Mouse (Mus musculus) cerebellum, adult 9-10 months (tissue): ENCODE measurements around the gene Fbxo11.

Experiments used
- DNase-seq: peaks from one replicate; pipeline ENCODE4 v3.0.0; 2022

The Fbxo11 gene

DNA sequence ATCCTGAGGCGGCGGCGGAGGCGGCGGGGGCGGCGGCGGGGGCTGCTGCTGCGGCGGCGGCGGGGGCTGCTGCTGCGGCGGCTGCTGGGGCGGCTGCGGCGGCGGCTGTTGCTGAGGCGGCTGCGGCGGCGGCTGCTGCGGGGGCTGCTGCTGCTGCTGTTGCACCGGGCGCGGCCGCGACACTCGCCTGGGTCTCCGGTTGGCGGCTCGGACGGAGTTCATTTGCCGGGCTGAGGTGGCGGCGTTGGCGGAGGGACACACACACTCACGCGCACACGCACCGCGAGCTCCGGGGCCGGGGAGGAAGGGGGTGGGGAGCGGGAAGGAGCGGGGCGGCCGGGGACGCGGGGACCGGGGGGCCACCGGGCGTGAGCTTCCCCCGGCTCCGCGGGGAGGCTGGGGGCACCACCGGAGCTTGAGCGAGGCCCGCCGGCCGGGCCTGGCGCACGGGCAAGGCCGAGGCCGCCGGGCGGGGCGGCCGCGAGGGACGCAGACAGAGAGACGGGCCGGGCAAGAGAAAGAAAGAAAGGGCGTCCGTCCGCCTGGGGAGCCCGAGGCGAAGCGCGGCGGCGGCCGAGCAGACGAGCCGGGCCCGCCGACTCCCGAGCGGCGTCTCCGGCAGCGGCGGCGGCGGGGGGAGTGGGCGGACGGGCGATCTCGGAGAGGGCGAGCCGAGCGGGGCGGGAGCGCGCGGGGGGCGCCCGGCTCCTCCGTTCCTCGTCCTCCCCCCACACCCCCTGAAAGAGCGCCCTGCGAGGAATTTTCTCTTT lies at the start of gene Fbxo11:
Fbxo11 (minus strand) TSS at position 261 of the 770 bp plus-strand sequence.
- peak; percentile 59 for DNase-seq

DNA sequence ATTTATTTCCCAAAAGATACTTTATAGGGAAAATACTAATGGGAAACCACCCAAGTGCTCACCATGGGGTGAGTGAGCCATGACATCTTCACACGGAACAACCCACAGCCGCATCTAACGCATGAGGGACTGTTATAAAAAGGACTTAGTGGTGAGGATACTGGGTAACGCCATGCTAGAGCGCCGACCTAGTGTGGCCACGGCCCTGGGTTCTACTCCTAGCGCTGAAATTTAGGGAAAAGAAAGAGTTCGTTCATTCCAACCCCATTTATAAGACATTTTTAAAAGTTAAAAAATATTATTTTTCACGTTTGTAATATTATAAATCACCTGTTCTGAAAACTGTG lies 48.8 kb upstream of the Fbxo11 start:
- DNase-seq, result no peak

DNA sequence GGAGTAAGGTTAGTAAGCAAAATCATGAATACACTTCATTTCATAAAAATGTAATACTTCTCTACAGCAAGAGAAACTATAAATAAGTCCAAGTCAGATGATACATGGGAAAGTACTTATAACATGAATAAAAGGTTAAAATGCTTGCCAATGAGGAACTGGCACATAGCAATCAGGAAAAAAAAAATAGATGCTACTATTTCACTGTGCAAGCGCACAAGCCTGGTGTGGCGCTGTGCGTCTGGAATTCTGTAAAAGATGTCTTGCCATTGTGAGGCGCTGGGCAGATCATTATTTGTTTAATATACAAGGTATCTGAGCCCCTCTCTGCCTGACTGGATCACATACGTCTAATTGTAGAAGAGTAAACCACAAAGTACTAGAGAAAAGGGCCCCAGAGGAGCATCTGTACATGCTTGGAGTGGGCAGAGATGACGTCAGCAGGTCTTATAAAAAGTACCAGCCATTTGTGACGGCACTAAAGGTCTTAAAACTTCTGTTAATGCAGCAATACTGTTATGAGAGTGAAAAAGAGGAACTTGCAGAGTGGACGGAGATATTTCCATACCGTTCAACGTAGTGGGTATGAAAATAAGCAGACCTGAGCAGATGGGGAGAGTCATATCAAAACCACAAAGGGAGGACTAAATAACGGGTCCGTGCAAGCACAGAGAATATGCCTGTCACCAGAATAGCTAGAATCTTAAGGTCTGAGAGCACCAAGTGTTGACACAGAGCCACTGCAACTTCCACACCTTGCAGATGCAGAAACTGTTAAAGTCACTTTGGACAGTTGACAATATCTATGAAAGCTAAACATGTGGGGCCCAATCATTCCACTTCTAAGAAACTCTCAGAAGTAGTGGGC lies 48.2 kb upstream of the Fbxo11 start:
- no peak for DNase-seq

DNA sequence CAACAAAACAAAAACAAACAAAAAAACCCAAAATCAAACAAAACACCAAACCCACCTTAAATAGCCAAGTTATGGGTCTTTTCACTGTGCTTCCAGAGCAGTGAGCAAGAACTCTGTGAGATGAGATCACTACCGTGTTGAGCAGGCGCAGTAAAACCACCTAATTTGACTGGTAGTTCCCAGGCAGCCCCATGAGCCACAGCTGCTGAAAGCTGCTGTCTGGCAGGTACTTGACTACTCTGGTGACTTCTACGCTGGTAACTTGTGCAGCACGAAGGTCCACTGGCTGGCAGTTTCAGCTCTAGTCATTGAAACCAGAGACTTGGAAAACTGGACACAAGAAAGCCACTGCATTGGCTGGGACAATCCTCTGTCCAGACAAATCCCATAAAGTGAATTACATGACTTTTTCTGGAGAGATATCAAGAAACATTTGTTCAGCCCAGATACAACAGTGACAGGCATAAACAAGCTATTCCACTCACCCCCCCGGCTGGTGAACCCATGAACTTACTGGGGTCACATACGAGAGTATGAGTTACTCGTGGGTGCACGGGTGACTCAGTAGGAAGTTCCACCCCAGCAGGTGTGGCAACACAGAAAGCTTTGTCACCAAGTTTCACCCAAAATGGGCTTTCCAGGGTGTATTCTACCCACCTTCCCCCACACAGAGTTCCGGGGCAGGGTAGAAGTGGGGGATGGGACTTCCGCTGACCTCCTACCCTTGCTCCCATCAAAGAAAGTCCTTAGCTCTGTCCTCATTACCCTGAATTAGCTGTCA lies 47.0 kb upstream of the Fbxo11 start:
- DNase-seq, result no peak

DNA sequence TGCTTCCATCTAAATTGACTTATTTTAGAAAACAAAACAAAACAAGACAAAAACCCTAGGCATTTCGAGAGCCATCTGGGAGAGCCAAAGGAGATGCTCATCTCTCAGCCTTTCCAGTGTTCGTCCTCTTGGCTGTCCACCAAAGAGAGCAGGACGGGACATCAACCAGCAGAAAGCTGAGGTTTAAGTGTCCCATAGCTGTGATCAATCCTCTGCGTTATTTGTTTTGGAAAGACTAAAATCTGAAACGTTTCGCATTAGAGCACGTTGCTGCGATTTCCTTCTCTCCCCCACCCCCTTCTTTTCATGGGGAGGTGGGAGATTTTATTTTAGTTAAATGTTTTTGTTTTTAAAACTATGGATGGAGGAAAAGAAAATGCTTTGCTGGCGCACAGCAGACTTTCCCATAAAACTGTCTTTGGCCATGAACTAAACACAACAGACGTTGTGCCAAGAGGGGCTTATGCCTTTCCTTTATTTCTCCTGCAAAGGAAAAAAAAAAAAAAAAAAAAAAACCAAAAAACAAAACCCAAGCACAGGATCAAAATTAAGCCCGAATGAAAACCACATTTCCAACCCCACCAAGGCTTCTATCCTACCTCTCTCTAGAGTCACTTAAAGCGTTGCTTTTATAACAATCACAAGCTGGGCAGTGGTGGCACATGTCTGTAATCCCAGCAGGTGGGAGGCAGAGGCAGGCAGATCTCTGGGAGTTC lies 46.1 kb upstream of the Fbxo11 start:
- DNase-seq, result no peak

DNA sequence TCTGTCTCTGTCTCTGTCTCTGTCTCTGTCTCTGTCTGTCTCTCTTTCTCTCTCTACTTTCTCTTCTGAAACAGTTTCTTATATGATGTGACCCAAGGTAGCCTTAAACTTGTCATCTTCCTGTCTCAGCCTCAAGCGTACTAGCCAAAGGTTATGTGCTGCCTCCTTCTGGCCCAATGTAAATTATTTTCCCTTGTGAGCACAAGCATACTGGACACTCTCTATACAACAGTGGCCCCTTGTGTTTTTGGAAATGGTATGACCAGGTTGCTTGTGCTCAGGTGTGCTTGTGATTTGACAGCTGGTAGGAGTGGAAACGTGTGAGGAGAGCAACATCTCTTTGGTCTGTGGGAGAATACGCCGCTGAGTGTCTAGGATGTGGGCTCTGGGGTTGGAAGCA lies 42.6 kb upstream of the Fbxo11 start:
- no peak for DNase-seq

DNA sequence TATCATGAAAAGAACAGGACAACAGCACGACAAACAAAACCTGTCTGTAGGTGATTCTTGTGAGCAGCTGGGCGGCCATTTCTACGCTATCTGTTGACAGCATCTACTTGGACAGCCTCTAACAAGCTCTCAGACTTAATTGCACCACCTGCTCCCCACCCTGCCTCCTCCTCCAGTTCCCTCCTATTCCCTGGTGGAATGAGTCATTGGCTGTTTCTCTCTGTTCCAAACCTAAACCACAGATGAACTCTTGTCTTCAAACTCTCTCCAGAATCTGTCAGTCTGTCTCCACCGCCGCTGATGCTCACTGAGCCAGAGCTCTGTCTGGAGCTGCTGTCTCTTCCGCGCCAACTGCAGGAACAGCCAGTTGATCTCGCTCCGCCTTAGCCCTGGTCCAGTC lies 41.3 kb upstream of the Fbxo11 start:
- DNase-seq, result no peak

DNA sequence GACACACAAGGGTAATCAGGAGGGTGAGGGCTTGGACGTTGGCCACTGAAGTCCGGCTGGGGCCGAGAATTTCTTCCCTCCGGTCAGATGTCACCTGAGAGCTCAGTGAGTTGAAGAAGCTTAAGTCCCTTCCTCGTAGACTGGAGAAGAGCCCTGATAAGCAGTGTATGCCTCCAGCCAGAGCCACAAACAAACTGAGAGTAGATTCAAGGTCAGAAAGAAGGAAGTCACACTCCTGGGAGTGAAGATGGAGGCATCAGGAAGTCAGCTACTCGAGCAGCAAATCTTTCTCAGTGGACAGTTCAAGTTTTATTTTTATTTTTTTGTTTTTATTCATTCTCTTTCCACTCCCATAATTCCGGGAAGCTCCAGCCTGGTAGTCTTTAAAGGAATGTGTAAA lies 37.5 kb upstream of the Fbxo11 start:
- DNase-seq, result no peak

DNA sequence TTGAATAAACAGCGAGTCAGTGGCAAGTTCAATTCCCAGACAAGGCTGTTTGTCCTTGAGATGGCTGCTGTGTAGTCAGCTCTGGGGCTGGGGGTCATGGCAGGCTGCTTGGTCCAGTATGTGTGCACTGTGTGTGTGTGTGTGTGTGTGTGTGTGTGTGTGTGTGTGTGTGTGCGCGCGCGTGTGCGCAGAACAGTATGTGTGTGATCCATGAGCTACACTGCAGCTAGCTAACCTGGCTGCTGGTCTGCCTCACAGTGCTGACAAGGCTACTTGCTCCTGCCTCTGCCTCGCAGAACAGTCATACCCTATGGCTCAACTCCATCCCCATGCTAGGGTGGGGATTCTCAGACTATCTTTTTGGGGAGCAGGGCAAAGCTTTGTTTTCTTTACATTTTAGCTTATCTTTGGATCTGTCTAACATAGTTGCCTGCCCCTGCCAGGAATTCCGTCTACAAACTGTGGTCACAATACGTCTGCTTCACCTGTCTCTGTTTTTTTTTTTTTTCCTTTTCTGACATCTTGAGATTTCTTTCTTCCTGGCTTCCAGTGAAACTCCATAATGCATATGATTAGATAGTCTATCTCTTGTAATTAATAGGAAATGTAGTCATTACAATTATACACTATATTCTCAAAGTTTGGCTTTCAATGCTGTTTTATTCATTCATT lies 33.2 kb upstream of the Fbxo11 start:
- DNase-seq, result no peak

DNA sequence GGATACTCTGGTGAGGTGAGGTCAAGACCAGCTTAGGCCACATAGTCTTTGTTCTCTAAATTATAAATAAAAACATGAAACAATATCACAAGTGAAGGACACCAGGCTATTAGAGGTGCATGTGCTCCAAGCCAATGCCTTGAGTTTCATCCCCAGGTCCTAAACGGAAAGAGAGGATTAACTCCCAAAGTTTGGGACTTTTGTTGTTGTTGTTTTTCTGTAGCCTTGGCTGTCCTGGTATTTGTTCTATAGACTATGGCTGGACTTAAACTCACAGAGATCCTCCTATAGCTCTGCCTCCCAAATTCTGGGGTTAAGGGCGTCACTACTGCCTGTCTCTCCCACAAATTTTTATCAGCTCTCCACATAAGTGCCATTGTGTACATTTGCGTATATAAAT lies 32.5 kb upstream of the Fbxo11 start:
- DNase-seq, result no peak

DNA sequence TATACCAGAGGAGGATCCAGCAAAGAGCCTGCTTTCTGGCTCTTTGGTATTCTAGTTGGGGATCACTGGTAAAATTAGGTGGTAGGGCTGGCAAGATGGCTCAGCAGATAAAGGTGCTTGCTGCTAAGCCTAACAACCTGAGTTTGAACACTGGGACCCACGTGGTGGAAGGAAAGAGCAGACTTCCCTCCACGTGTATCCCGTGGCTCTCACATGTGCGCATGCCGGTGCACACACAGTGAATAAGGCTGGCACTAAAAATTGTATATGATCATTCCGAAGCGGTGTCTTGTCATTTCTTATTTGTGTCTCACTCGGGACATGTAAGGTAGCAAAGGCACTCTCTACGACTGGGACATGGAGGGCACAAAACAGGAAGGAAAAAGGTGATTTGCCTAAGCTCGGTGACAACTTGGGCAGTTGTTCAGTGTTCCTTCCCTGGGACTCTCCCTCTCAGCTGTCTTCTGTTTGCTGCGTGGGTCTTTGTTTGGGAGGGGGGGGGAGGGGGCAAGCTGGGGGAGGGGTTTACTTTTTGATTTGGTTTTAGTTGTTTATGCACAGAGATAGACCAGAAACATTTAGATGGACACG lies 31.8 kb upstream of the Fbxo11 start:
- no peak for DNase-seq

DNA sequence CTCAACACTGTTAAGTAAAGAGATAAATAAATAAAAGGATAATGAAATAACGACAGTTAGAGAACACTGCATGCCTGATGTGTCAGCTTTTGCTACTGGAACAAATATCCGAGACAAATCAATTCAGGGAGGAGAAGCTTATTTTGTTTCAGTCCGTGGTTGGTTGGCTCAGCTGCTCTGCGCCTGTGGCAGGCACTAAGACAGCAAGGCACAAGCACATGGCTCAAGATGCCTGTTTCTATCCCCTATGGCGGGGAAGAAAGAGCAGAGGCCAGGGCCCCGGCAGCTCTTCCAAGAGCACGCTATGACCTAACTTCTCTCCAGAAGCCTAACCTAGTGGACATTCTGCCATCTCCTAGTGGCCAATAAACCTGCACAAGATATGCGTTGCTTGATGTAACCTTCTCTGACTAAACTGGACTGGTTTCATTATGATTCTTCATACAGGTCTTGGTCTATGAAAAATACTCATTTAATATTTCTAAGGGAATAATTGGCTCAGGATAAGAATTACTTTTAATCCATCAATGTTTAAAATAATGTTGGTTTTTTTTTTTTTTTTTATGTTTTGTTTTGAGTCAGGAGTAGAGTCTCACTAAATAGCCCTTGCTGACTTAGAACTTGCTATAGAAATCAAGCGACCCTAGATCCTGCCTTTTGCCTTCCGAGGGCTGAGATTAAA lies 30.6 kb upstream of the Fbxo11 start:
- no peak for DNase-seq

DNA sequence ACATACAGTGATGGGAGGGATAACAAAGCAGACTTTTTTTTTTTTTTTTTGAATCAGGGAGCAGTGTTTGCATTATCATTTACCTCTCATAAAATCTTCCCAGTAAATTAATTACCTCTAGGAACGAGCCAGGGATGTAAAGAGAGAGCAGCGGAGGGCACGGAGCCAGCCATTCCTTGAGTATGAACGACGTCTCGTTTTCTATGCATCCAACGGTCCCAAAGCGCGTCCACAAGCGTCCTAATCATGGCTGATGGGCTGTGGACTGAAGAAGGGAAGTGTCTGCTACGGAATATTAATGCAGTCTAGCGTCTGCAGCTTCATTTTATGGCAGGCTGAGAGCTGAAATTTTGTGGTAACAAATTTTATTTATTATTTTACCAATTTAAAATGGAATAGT lies 29.2 kb upstream of the Fbxo11 start:
- DNase-seq, result no peak

DNA sequence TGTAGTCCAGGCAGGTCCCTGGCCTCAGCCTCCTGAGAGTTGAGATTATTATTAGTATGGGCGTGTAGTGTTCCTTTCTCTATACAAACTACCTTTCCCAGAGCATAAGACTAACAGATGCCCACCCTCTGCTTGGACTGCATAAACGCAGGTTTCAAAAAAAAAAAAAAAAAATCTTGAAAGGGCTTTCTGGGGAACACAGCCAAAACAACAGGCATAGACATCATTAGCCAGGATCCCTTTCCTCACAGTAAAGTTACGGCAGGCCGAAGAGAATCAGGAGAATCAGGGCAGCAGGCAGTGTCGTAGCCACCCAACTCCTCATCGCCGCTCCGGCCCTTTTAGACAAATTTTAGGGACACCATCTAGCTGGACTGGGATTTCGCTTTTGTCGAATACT lies 28.7 kb upstream of the Fbxo11 start:
- no peak for DNase-seq

DNA sequence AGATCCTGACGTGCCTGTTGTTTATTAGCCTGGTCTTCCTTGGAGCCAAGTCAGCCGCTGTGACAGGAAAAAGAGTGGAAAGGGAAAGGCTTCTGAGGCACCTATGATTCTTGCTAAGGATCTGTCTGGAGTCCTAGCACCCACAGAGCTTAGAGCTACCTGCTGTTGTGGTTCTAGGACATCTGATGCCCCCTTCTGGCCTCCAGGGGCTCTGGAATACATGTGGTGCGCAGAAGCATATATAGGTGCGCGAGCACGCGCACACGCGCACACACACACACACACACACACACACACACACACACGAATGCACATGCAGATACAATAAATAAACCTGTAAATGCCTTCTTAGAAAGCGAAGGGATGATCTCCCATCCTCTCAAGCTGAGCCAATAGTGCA lies 20.9 kb upstream of the Fbxo11 start:
- no peak for DNase-seq

DNA sequence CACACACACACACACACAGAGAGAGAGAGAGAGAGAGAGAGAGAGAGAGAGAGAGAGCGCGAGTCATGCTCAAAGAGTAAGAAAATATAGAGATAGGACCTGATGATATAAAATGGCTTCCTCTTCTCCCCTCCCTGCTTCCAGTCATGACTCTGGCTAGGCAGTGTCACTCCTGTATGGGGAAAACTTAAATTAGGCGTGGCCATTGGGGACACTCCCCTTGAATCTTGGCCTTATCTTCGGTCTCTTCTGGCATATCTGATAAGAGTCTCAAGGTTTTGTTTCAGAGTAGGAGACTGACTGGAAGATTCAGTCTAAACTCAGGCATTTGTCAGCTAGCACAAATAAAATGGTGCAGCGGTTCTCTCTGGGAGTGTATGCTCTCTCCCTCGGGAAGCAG lies 16.4 kb upstream of the Fbxo11 start:
- DNase-seq, result no peak

DNA sequence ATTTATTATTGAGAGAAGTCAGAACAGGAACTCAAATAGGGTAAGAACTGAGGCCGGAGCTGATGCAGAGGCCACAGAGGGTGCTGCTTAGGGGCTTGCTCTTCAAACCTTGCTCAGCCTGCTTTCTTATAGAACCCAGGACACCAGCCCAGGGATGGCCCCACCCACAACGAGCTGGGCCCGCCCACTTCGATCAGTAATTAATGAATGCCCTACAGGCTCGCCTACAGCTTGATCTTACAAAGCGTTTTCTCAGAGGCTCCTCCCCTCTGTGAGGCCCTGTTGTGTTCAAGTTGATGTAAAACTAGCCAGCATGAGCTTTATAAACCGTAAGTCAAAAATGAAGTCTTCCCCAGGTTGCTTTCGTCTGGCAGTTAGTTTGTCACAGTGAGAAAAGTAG lies 14.7 kb upstream of the Fbxo11 start:
- DNase-seq, result no peak

DNA sequence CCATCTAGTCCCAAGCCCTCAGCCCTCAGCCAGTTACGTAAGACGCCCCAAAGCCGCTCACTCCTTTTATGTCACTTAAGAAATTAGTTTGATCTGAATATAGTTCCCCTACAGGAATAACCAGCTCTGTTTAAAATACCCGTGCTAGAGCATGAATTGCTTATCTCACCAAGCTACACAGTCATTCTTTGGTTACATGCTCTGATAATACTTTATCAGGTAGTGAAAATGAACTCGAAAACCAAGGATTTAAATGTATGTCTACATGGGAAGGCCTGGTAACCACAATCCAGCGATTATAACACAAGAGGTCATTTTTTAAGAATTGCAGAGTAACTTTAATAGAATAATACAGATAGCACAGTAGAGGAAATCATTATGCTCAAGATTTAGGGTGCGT lies 7.0 kb upstream of the Fbxo11 start:
- no peak for DNase-seq

DNA sequence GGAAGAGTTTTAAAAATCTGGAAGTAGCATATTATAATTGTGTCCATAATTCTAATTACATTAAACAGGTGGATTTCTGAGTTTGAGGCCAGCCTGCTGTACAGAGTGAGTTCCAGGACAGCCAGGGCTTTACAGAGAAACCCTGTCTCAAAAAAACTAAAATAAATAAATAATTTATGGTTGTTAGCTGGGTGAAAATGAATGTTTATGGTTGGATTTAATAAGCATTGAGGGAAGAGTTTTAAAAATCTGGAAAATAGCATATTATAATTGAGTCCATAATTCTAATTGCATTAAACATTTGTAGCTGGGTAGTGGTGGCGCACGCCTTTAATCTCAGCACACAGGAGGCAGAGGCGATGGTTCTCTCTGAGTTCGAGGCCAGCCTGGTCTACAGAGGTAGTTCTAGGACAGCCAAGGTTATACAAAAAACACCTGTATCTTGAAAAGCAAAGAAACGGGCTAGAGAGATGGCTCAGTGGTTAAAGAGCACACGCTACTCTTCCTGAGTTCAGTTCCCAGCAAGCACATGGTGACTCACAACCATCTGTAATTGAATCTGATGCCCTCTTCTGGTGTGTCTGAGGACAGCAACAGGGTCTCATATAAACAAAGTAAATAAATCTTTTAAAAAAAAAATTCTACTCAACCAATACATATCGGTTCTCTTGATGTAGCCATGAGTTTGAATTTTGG lies 3.1 kb upstream of the Fbxo11 start:
- DNase-seq, result no peak

DNA sequence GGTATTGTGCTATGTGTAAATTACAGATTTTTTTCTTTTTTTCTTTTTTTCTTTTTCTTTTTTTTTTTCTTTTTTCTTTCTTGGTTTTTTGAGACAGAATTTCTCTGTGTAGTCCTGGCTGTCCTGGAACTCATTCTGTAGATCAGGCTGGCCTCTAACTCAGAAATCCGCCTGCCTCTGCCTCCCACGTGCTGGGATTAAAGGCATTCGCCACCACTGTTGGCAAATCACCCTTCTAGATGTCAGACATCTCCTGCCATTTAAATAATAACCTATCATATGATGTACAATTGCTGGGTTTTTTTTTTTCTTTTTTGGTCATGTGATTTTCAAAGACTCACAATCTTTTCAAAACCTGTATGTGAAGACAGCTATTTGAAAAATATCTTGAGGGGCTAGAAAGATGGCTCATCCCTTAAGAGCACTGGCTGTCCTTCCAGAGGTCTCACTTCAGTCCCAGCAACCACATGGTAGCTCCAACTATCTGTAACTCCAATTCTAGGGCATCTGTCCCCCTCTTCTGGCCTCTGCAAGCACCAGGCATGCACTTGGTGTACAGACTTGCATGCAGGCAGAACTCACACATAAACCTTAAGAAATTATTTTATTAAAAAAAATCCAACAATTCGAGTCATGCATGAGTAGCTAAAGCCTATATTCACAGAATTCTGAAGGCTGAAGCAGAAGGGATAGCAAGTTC lies 2.3 kb upstream of the Fbxo11 start:
- DNase-seq, result peak; percentile 43
